Mouse (Mus musculus): Measurements from ENCODE around the gene Nek8. TPM values are rescaled to one million over a fixed set of nuclear protein-coding genes. Genes with fewer than 3 reads are reported as not detected.
"Not testable (repeated sequence)": the region's sequence is repeated elsewhere in the genome, so short reads cannot be mapped to it uniquely, and the experiment has no call there.

Nek8 gene
- total RNA-seq, 2 experiments from 2014 or later = 0.37 to 0.50 TPM

- DNase-seq (ENCODE audit: low spot score) = no peak
Observed at GRCm38 (mm10) chr11:78146707-78147543, 29.6 kb downstream of the Nek8 start.

GRCm38 (mm10) chr11:78146168-78146567 lies 30.3 kb downstream of the Nek8 start:
- DNase-seq (ENCODE audit: low spot score) = no peak

GRCm38 (mm10) chr11:78143520-78143919 lies 33.0 kb downstream of the Nek8 start:
- DNase-seq (ENCODE audit: low spot score) = no peak

GRCm38 (mm10) chr11:78140665-78141064 lies 35.8 kb downstream of the Nek8 start:
- DNase-seq (ENCODE audit: low spot score) = no peak

GRCm38 (mm10) chr11:78138023-78138422 lies 38.5 kb downstream of the Nek8 start:
- DNase-seq (ENCODE audit: low spot score) = no peak

GRCm38 (mm10) chr11:78137584-78137983 lies 38.9 kb downstream of the Nek8 start:
- no peak for DNase-seq (ENCODE audit: low spot score)

GRCm38 (mm10) chr11:78136132-78136531 lies 40.3 kb downstream of the Nek8 start:
- DNase-seq (ENCODE audit: low spot score) = no peak

- DNase-seq (ENCODE audit: low spot score) = not testable (repeated sequence)
Observed at GRCm38 (mm10) chr11:78135314-78135713, 41.2 kb downstream of the Nek8 start.

GRCm38 (mm10) chr11:78134344-78134743 lies 42.1 kb downstream of the Nek8 start:
- no peak for DNase-seq (ENCODE audit: low spot score)

- no peak for DNase-seq (ENCODE audit: low spot score)
Observed at GRCm38 (mm10) chr11:78133915-78134314, 42.6 kb downstream of the Nek8 start.

- no peak for DNase-seq (ENCODE audit: low spot score)
Observed at GRCm38 (mm10) chr11:78129458-78129857, 47.0 kb downstream of the Nek8 start.

- no peak for DNase-seq (ENCODE audit: low spot score)
Observed at GRCm38 (mm10) chr11:78126739-78127138, 49.7 kb downstream of the Nek8 start.

GRCm38 (mm10) chr11:78125691-78126090 lies 50.8 kb downstream of the Nek8 start:
- no peak for DNase-seq (ENCODE audit: low spot score)

GRCm38 (mm10) chr11:78123782-78124181 lies 52.7 kb downstream of the Nek8 start:
- DNase-seq (ENCODE audit: low spot score) = no peak

- DNase-seq (ENCODE audit: low spot score) = no peak
Observed at GRCm38 (mm10) chr11:78122815-78123214, 53.7 kb downstream of the Nek8 start.

GRCm38 (mm10) chr11:78121176-78121575 lies 55.3 kb downstream of the Nek8 start:
- no peak for DNase-seq (ENCODE audit: low spot score)

GRCm38 (mm10) chr11:78119898-78120297 lies 56.6 kb downstream of the Nek8 start:
- no peak for DNase-seq (ENCODE audit: low spot score)

- no peak for DNase-seq (ENCODE audit: low spot score)
Observed at GRCm38 (mm10) chr11:78118467-78118866, 58.0 kb downstream of the Nek8 start.

GRCm38 (mm10) chr11:78116146-78116410 lies 60.4 kb downstream of the Nek8 start:
- DNase-seq (ENCODE audit: low spot score) = no peak

All from gastrocnemius, adult 18-20 months (tissue).